Comparison of ENCODE assay signal across 9 mouse cellular contexts in the genomic region with DNA sequence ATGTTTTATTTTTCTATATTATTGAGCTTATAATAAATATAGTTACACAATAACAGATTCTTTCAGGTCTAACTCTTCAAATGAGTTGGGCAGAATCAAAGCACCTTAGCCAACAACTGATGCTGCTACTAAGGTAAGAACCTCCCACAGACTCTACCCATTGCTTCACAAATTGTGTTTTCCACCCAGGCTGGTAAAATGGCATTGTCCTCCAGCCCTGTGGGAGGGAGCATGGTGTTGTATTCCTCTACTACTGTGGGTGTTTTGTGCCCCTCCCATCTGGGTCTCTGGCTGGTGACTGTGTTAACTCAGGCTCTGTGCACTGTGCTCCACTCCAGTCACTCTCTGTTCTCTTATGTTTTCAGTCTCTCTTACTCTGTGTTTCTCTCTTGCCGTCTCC. TPM values are rescaled to one million over a fixed set of nuclear protein-coding genes. Genes with fewer than 3 reads are reported as not detected.
DNase-seq lines count a peak whose midpoint lies in the region; ATAC-seq lines count a peak whose summit lies in the region.
"Had no signal": no experiment of that assay in that cellular context is flagged by ENCODE, and none has a peak within 500 bp of the region (broad histone marks: within the 10 kb centered on the region; RNA-seq: fewer than 3 reads in every experiment).

No protein-coding gene starts in this region.

- no peak overlapping the region for H3K9ac ChIP-seq in lung, embryonic 16.5 days (ENCODE audit: low read length)
- H3K9ac ChIP-seq in limb, embryonic 12.5 days (replicated peaks): 0 out of 2 replicates have a peak overlapping the region, but pooled peaks have one; percentile 4
- H3K9ac ChIP-seq in neural tube, embryonic 13.5 days: peak overlapping the region; percentile 58; the same call in 1 of the 2 replicates

- peaks cover 17% of the 10 kb centered on the region for H3K4me1 ChIP-seq in lung, embryonic 16.5 days (replicated peaks; ENCODE audit: control insufficient read depth, insufficient read depth, low read length)
- peaks cover 30% of the 10 kb centered on the region for H3K4me1 ChIP-seq in limb, embryonic 12.5 days (replicated peaks)
- H3K4me1 ChIP-seq in neural tube, embryonic 13.5 days (replicated peaks): peaks cover 36% of the 10 kb centered on the region

- 56% methylated on average over 1 of the region's 1 CpGs for WGBS in lung, embryonic 16.5 days
- WGBS in limb, embryonic 12.5 days: 52% methylated on average over 1 of the region's 1 CpGs
- 35% methylated on average over 1 of the region's 1 CpGs for WGBS in neural tube, embryonic 13.5 days

- ATAC-seq in lung, embryonic 16.5 days (ENCODE audit: low read depth): no peak
- ATAC-seq in limb, embryonic 12.5 days (ENCODE audit: insufficient number of reproducible peaks, insufficient read depth, low FRiP score, low TSS enrichment, low read depth): no peak
- ATAC-seq in neural tube, embryonic 13.5 days (ENCODE audit: low read depth): no peak

- H3K4me2 ChIP-seq in lung, embryonic 16.5 days (ENCODE audit: low read depth, low read length): peak overlapping the region; percentile 74; the same call in 1 of the 2 replicates
- H3K4me2 ChIP-seq in limb, embryonic 12.5 days: peak overlapping the region; percentile 70
- H3K4me2 ChIP-seq in neural tube, embryonic 13.5 days: peak overlapping the region; percentile 79

- no peaks in the 10 kb centered on the region for H3K27me3 ChIP-seq in lung, embryonic 16.5 days (ENCODE audit: control insufficient read depth, insufficient read depth, low read depth, low read length)
- H3K27me3 ChIP-seq in limb, embryonic 12.5 days: no peaks in the 10 kb centered on the region
- H3K27me3 ChIP-seq in neural tube, embryonic 13.5 days: no peaks in the 10 kb centered on the region

- H3K36me3 ChIP-seq in lung, embryonic 16.5 days (ENCODE audit: control insufficient read depth, insufficient read depth, low read length): 0 out of 2 replicates have a peak, but pooled peaks cover 1% of the 10 kb centered on the region
- peaks cover 12% of the 10 kb centered on the region; the same call in 1 of the 2 replicates for H3K36me3 ChIP-seq in limb, embryonic 12.5 days
- peaks cover 8% of the 10 kb centered on the region for H3K36me3 ChIP-seq in neural tube, embryonic 13.5 days

- no peak overlapping the region for H3K27ac ChIP-seq in lung, embryonic 16.5 days (ENCODE audit: low read length)
- H3K27ac ChIP-seq in limb, embryonic 12.5 days: no peak overlapping the region
- H3K27ac ChIP-seq in neural tube, embryonic 13.5 days (replicated peaks): no peak overlapping the region

- peak; percentile 14 for DNase-seq in embryo, embryonic 10.5 days (ENCODE audit: low spot score)
- no peak for DNase-seq in embryo, embryonic 10 days (ENCODE audit: low spot score)
- no peak for DNase-seq in lung, postnatal 10 days
- no peak for DNase-seq in Muller cell, postnatal 12 days (ENCODE audit: inconsistent ontology term)
- no peak for DNase-seq in cerebellum, adult 18-20 months
- DNase-seq: adrenal gland, postnatal 36 days had no signal

- peak overlapping the region; percentile 7; the same call in 1 of the 2 replicates for H3K4me3 ChIP-seq in lung, embryonic 16.5 days (ENCODE audit: low read length)
- peak overlapping the region; percentile 92 for H3K4me3 ChIP-seq in limb, embryonic 12.5 days (replicated peaks)
- peak overlapping the region; percentile 97; the same call in 1 of the 2 replicates for H3K4me3 ChIP-seq in neural tube, embryonic 13.5 days

- H3K9me3 ChIP-seq in lung, embryonic 16.5 days (ENCODE audit: control insufficient read depth, low read length): no peaks in the 10 kb centered on the region
- H3K9me3 ChIP-seq in limb, embryonic 12.5 days: no peaks in the 10 kb centered on the region
- no peaks in the 10 kb centered on the region for H3K9me3 ChIP-seq in neural tube, embryonic 13.5 days

RNA-seq across cellular contexts. Expression of a gene that starts 2.4 kb away (rescaled TPM):
- 63.5 and 68.2 TPM in 2 replicates for polyA plus RNA-seq in lung, embryonic 16.5 days (2015; fragmentation: Nextera tagmentation; extraction: Ambion mirVana)
- 122 and 124 TPM in 2 replicates for polyA plus RNA-seq in limb, embryonic 12.5 days (2016; fragmentation: Nextera tagmentation; extraction: Ambion mirVana)
- polyA plus RNA-seq in neural tube, embryonic 13.5 days (2015; fragmentation: Nextera tagmentation; extraction: Ambion mirVana): 121 and 128 TPM in 2 replicates

RNA-seq across cellular contexts. Expression of a gene that starts 2.5 kb away (rescaled TPM):
- polyA plus RNA-seq in lung, embryonic 16.5 days (2015; fragmentation: Nextera tagmentation; extraction: Ambion mirVana): 71.3 and 72.4 TPM in 2 replicates
- 102 and 118 TPM in 2 replicates for polyA plus RNA-seq in limb, embryonic 12.5 days (2016; fragmentation: Nextera tagmentation; extraction: Ambion mirVana)
- polyA plus RNA-seq in neural tube, embryonic 13.5 days (2015; fragmentation: Nextera tagmentation; extraction: Ambion mirVana): 18.3 and 23.9 TPM in 2 replicates

RNA-seq across cellular contexts. Expression of a gene that starts 49.4 kb away (rescaled TPM):
- 1.7 and 5.7 TPM in 2 replicates for polyA plus RNA-seq in lung, embryonic 16.5 days (2015; fragmentation: Nextera tagmentation; extraction: Ambion mirVana)
- 2.6 and 3.4 TPM in 2 replicates for polyA plus RNA-seq in limb, embryonic 12.5 days (2016; fragmentation: Nextera tagmentation; extraction: Ambion mirVana)
- polyA plus RNA-seq in neural tube, embryonic 13.5 days (2015; fragmentation: Nextera tagmentation; extraction: Ambion mirVana): 1.1 TPM in 1 of 2 replicates, not detected in the other

RNA-seq across cellular contexts. Expression of a gene that starts 55.7 kb away (rescaled TPM):
- 17.5 and 19.9 TPM in 2 replicates for polyA plus RNA-seq in lung, embryonic 16.5 days (2015; fragmentation: Nextera tagmentation; extraction: Ambion mirVana)
- polyA plus RNA-seq in limb, embryonic 12.5 days (2016; fragmentation: Nextera tagmentation; extraction: Ambion mirVana): 24.2 and 26.3 TPM in 2 replicates
- polyA plus RNA-seq in neural tube, embryonic 13.5 days (2015; fragmentation: Nextera tagmentation; extraction: Ambion mirVana): 18.1 and 18.9 TPM in 2 replicates

RNA-seq across cellular contexts. Expression of a gene that starts 56.1 kb away (rescaled TPM):
- polyA plus RNA-seq in lung, embryonic 16.5 days (2015; fragmentation: Nextera tagmentation; extraction: Ambion mirVana): 24.1 and 26.9 TPM in 2 replicates
- 45.9 and 51.5 TPM in 2 replicates for polyA plus RNA-seq in limb, embryonic 12.5 days (2016; fragmentation: Nextera tagmentation; extraction: Ambion mirVana)
- polyA plus RNA-seq in neural tube, embryonic 13.5 days (2015; fragmentation: Nextera tagmentation; extraction: Ambion mirVana): 20.3 and 23.7 TPM in 2 replicates

Comparison
In these comparisons a context has a peak if more than half of its experiments do, and no peak if none do; other contexts are left out.
1. H3K4me3 ChIP-seq: peak in every context shown above with its lines; median percentile 97 in neural tube, embryonic 13.5 days; 92 in limb, embryonic 12.5 days; 7 in lung, embryonic 16.5 days.